Mouse (Mus musculus): ENCODE results near the gene Fam83g. TPM values are rescaled to one million over a fixed set of nuclear protein-coding genes. Genes with fewer than 3 reads are reported as not detected.

The Fam83g gene
- polyA plus RNA-seq, 1 experiment from 2014 or later: 2.7 TPM

- ATAC-seq (ENCODE audit: insufficient number of reproducible peaks, low FRiP score): no peak
- Histone ChIP-seq H3K4me3 (peak overlapping the region; percentile 24; the same call in 1 of the 2 replicates), H3K27ac (ENCODE audit: poor library complexity, severe bottlenecking) (no peak overlapping the region), H3K9ac (no peak overlapping the region), H3K36me3 (no peaks in the 10 kb centered on the region), H3K9me3 (replicated peaks) (no peaks in the 10 kb centered on the region), H3K27me3 (replicated peaks) (no peaks in the 10 kb centered on the region), H3K4me1 (replicated peaks) (0 out of 2 replicates have a peak, but pooled peaks cover 7% of the 10 kb centered on the region), H3K4me2 (peak overlapping the region; percentile 47)
- 67% methylated on average over 2 of the region's 2 CpGs for WGBS
Observed at GRCm38 (mm10) chr11:61653568-61653967, 30.3 kb upstream of the Fam83g start.

- no peak overlapping the region; the same call in 1 of the 2 replicates for H3K9ac ChIP-seq
- H3K27me3 ChIP-seq (replicated peaks): no peaks in the 10 kb centered on the region
- H3K9me3 ChIP-seq (replicated peaks): no peaks in the 10 kb centered on the region
- no peaks in the 10 kb centered on the region for H3K36me3 ChIP-seq
- H3K4me1 ChIP-seq (replicated peaks): peaks cover 16% of the 10 kb centered on the region
- no peak overlapping the region for H3K4me3 ChIP-seq
- no peak overlapping the region for H3K27ac ChIP-seq (ENCODE audit: poor library complexity, severe bottlenecking)
- no peak for ATAC-seq (ENCODE audit: insufficient number of reproducible peaks, low FRiP score)
- no peak overlapping the region for H3K4me2 ChIP-seq
- 86% methylated on average over 4 of the region's 4 CpGs for WGBS
Observed at GRCm38 (mm10) chr11:61654786-61655311, 29.0 kb upstream of the Fam83g start.

- Histone ChIP-seq H3K27me3 (replicated peaks) (no peaks in the 10 kb centered on the region), H3K4me1 (replicated peaks) (peaks cover 16% of the 10 kb centered on the region), H3K4me2 (no peak overlapping the region), H3K36me3 (no peaks in the 10 kb centered on the region), H3K9ac (no peak overlapping the region), H3K4me3 (no peak overlapping the region), H3K27ac (ENCODE audit: poor library complexity, severe bottlenecking) (no peak overlapping the region), H3K9me3 (replicated peaks) (no peaks in the 10 kb centered on the region)
- no peak for ATAC-seq (ENCODE audit: insufficient number of reproducible peaks, low FRiP score)
- 54% methylated on average over 4 of the region's 4 CpGs for WGBS
Observed at GRCm38 (mm10) chr11:61655649-61656048, 28.2 kb upstream of the Fam83g start.

GRCm38 (mm10) chr11:61656148-61656850 is 27.6 kb upstream of the Fam83g start:
- H3K4me2 ChIP-seq: no peak overlapping the region

GRCm38 (mm10) chr11:61657432-61657831 is 26.5 kb upstream of the Fam83g start:
- Histone ChIP-seq H3K27ac (ENCODE audit: poor library complexity, severe bottlenecking) (no peak overlapping the region), H3K27me3 (replicated peaks) (no peaks in the 10 kb centered on the region), H3K36me3 (no peaks in the 10 kb centered on the region), H3K4me3 (no peak overlapping the region), H3K4me2 (no peak overlapping the region), H3K9me3 (replicated peaks) (no peaks in the 10 kb centered on the region), H3K4me1 (replicated peaks) (peaks cover 16% of the 10 kb centered on the region), H3K9ac (no peak overlapping the region)
- no peak for ATAC-seq (ENCODE audit: insufficient number of reproducible peaks, low FRiP score)
- WGBS: 63% methylated on average over 2 of the region's 2 CpGs

More at GRCm38 (mm10) chr11:61656148-61656850, 27.6 kb upstream of the Fam83g start:
- Histone ChIP-seq H3K9ac (no peak overlapping the region), H3K27ac (ENCODE audit: poor library complexity, severe bottlenecking) (no peak overlapping the region), H3K27me3 (replicated peaks) (no peaks in the 10 kb centered on the region), H3K9me3 (replicated peaks) (no peaks in the 10 kb centered on the region), H3K4me1 (replicated peaks) (peaks cover 16% of the 10 kb centered on the region), H3K36me3 (no peaks in the 10 kb centered on the region), H3K4me3 (no peak overlapping the region)
- ATAC-seq (ENCODE audit: insufficient number of reproducible peaks, low FRiP score): no peak
- 72% methylated on average over 6 of the region's 6 CpGs for WGBS

GRCm38 (mm10) chr11:61658360-61658922 is 25.4 kb upstream of the Fam83g start:
- Histone ChIP-seq H3K4me1 (replicated peaks) (peaks cover 16% of the 10 kb centered on the region), H3K4me3 (no peak overlapping the region), H3K9ac (no peak overlapping the region), H3K36me3 (no peaks in the 10 kb centered on the region), H3K4me2 (no peak overlapping the region), H3K27ac (ENCODE audit: poor library complexity, severe bottlenecking) (no peak overlapping the region), H3K27me3 (replicated peaks) (no peaks in the 10 kb centered on the region), H3K9me3 (replicated peaks) (no peaks in the 10 kb centered on the region)
- 86% methylated on average over 3 of the region's 3 CpGs for WGBS
- no peak for ATAC-seq (ENCODE audit: insufficient number of reproducible peaks, low FRiP score)

GRCm38 (mm10) chr11:61659011-61659858 is 24.7 kb upstream of the Fam83g start:
- H3K9ac ChIP-seq: no peak overlapping the region
- no peak overlapping the region for H3K4me3 ChIP-seq
- H3K4me1 ChIP-seq (replicated peaks): peaks cover 16% of the 10 kb centered on the region
- H3K4me2 ChIP-seq: no peak overlapping the region
- no peak overlapping the region for H3K27ac ChIP-seq (ENCODE audit: poor library complexity, severe bottlenecking)
- no peak for ATAC-seq (ENCODE audit: insufficient number of reproducible peaks, low FRiP score)
- H3K36me3 ChIP-seq: no peaks in the 10 kb centered on the region
- H3K27me3 ChIP-seq (replicated peaks): no peaks in the 10 kb centered on the region
- no peaks in the 10 kb centered on the region for H3K9me3 ChIP-seq (replicated peaks)
- WGBS: 70% methylated on average over 4 of the region's 4 CpGs

GRCm38 (mm10) chr11:61660001-61660400 is 23.9 kb upstream of the Fam83g start:
- WGBS: 87% methylated on average over 8 of the region's 8 CpGs
- no peaks in the 10 kb centered on the region for H3K27me3 ChIP-seq (replicated peaks)
- ATAC-seq (ENCODE audit: insufficient number of reproducible peaks, low FRiP score): no peak

GRCm38 (mm10) chr11:61660806-61661392 is 23.0 kb upstream of the Fam83g start:
- no peak for ATAC-seq (ENCODE audit: insufficient number of reproducible peaks, low FRiP score)
- H3K36me3 ChIP-seq: no peaks in the 10 kb centered on the region
- no peaks in the 10 kb centered on the region for H3K9me3 ChIP-seq (replicated peaks)
- no peak overlapping the region for H3K9ac ChIP-seq
- H3K27me3 ChIP-seq (replicated peaks): no peaks in the 10 kb centered on the region
- no peak overlapping the region for H3K27ac ChIP-seq (ENCODE audit: poor library complexity, severe bottlenecking)
- no peak overlapping the region for H3K4me2 ChIP-seq
- no peak overlapping the region for H3K4me3 ChIP-seq
- peaks cover 16% of the 10 kb centered on the region for H3K4me1 ChIP-seq (replicated peaks)
- WGBS: 65% methylated on average over 7 of the region's 7 CpGs

More at GRCm38 (mm10) chr11:61660001-61660400, 23.9 kb upstream of the Fam83g start:
- Histone ChIP-seq H3K27ac (ENCODE audit: poor library complexity, severe bottlenecking) (no peak overlapping the region), H3K4me1 (replicated peaks) (peaks cover 16% of the 10 kb centered on the region), H3K4me2 (no peak overlapping the region), H3K9ac (no peak overlapping the region), H3K4me3 (no peak overlapping the region), H3K36me3 (no peaks in the 10 kb centered on the region), H3K9me3 (replicated peaks) (no peaks in the 10 kb centered on the region)

- 80% methylated on average over 5 of the region's 5 CpGs for WGBS
- Histone ChIP-seq H3K9me3 (replicated peaks) (no peaks in the 10 kb centered on the region), H3K36me3 (no peaks in the 10 kb centered on the region), H3K27ac (ENCODE audit: poor library complexity, severe bottlenecking) (no peak overlapping the region), H3K4me1 (replicated peaks) (peaks cover 16% of the 10 kb centered on the region), H3K27me3 (replicated peaks) (peaks cover 5% of the 10 kb centered on the region; the same call in 1 of the 2 replicates), H3K4me2 (no peak overlapping the region), H3K9ac (no peak overlapping the region), H3K4me3 (no peak overlapping the region)
- no peak for ATAC-seq (ENCODE audit: insufficient number of reproducible peaks, low FRiP score)
Observed at GRCm38 (mm10) chr11:61662189-61662588, 21.7 kb upstream of the Fam83g start.
